ENCODE assay signal across 11 mouse cellular contexts in the genomic region with DNA sequence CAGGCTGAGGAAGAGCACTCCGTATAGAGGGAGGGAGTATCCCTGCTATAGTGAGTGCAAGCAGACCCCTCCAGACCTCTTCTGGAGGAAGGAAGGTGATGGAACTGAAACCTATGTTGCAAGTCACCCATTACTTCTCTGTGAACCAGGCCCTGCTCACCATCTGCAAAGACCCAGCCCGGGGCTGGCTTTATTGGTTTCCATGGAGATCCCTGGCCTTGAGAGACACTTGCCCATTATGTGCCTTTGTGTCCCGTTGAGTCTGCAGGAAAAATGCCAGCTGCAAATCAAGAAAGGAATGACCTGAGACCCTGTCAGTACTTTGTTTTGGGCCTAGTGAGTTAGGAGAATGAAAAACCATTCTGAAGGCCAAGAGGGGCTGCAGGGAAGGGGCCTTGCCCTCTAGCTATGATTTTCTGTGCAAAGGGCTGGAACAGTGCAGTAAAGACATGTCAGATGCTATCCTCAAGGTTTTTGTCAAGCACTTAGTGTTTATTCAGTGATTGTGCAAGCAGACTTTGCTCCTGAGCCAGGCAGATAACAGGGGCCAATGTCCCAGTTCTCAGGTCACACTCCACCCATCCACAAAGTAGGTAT. TPM values are rescaled to one million over a fixed set of nuclear protein-coding genes. Genes with fewer than 3 reads are reported as not detected.
DNase-seq lines count a peak whose midpoint lies in the region; ATAC-seq lines count a peak whose summit lies in the region.
"Had no signal": no experiment of that assay in that cellular context is flagged by ENCODE, and none has a peak within 500 bp of the region (broad histone marks: within the 10 kb centered on the region; RNA-seq: fewer than 3 reads in every experiment).

No protein-coding gene starts in this region.

- 0 out of 2 replicates have a peak, but pooled peaks cover 5% of the 10 kb centered on the region for H3K4me1 ChIP-seq in liver, embryonic 12.5 days
- H3K4me1 ChIP-seq in forebrain, embryonic 10.5 days = peaks cover 40% of the 10 kb centered on the region
- H3K4me1 ChIP-seq in limb, embryonic 12.5 days (replicated peaks) = peaks cover 12% of the 10 kb centered on the region
- H3K4me1 ChIP-seq in stomach, embryonic 14.5 days (ENCODE audit: control insufficient read depth, insufficient read depth, low read length) = no peaks in the 10 kb centered on the region
- H3K4me1 ChIP-seq: embryonic facial prominence, embryonic 12.5 days had no signal

- H3K4me3 ChIP-seq in liver, embryonic 12.5 days = no peak overlapping the region
- no peak overlapping the region for H3K4me3 ChIP-seq in forebrain, embryonic 10.5 days
- H3K4me3 ChIP-seq in limb, embryonic 12.5 days (replicated peaks) = no peak overlapping the region
- no peak overlapping the region for H3K4me3 ChIP-seq in stomach, embryonic 14.5 days (ENCODE audit: low read depth, low read length)
- H3K4me3 ChIP-seq: embryonic facial prominence, embryonic 12.5 days had no signal

- DNase-seq in liver = no peak
- peak; percentile 68 for DNase-seq in forebrain, embryonic 10.5 days (ENCODE audit: extremely low spot score, low spot score)
- no peak for DNase-seq in spleen, adult 12 weeks (ENCODE audit: low spot score)
- DNase-seq in right cerebral cortex, postnatal 4 days = no peak

- H3K27me3 ChIP-seq in liver, embryonic 12.5 days (replicated peaks) = peaks cover 13% of the 10 kb centered on the region
- H3K27me3 ChIP-seq in forebrain, embryonic 10.5 days (ENCODE audit: poor library complexity, severe bottlenecking) = peaks cover 18% of the 10 kb centered on the region
- no peaks in the 10 kb centered on the region for H3K27me3 ChIP-seq in limb, embryonic 12.5 days
- H3K27me3 ChIP-seq in stomach, embryonic 14.5 days (ENCODE audit: control insufficient read depth, insufficient read depth, low read length) = no peaks in the 10 kb centered on the region
- H3K27me3 ChIP-seq: embryonic facial prominence, embryonic 12.5 days had no signal

- H3K27ac ChIP-seq in liver, embryonic 12.5 days = no peak overlapping the region
- peak overlapping the region; percentile 65 for H3K27ac ChIP-seq in forebrain, embryonic 10.5 days
- H3K27ac ChIP-seq in limb, embryonic 12.5 days = no peak overlapping the region
- 0 out of 2 replicates have a peak overlapping the region, but pooled peaks have one; percentile 21 for H3K27ac ChIP-seq in stomach, embryonic 14.5 days (ENCODE audit: low read length)
- H3K27ac ChIP-seq: embryonic facial prominence, embryonic 12.5 days had no signal

- 41% methylated on average over 3 of the region's 3 CpGs for WGBS in liver, embryonic 12.5 days (ENCODE audit: insufficient replicate concordance)
- 18% methylated on average over 3 of the region's 3 CpGs for WGBS in forebrain, embryonic 10.5 days
- WGBS in limb, embryonic 12.5 days = 24% methylated on average over 3 of the region's 3 CpGs
- WGBS in stomach, embryonic 14.5 days = 28% methylated on average over 3 of the region's 3 CpGs

- no peak overlapping the region for H3K9ac ChIP-seq in liver, embryonic 12.5 days
- no peak overlapping the region for H3K9ac ChIP-seq in limb, embryonic 12.5 days (replicated peaks)
- H3K9ac ChIP-seq in stomach, embryonic 14.5 days (replicated peaks; ENCODE audit: low read depth, low read length) = no peak overlapping the region
- H3K9ac ChIP-seq: embryonic facial prominence, embryonic 12.5 days had no signal

- ATAC-seq in liver, embryonic 12.5 days = 0 out of 2 replicates have a peak, but pooled peaks have one; percentile 51
- ATAC-seq in limb, embryonic 12.5 days (ENCODE audit: insufficient number of reproducible peaks, insufficient read depth, low FRiP score, low TSS enrichment, low read depth) = 0 out of 2 replicates have a peak, but pooled peaks have one; percentile 37
- peak; percentile 71; the same call in 1 of the 2 replicates for ATAC-seq in stomach, embryonic 14.5 days (ENCODE audit: insufficient number of reproducible peaks, insufficient read depth, low FRiP score, low read depth)
- ATAC-seq in megakaryocyte, adult 5-6 weeks (ENCODE audit: poor library complexity, severe bottlenecking) = no peak

- no peaks in the 10 kb centered on the region for H3K9me3 ChIP-seq in liver, embryonic 12.5 days (replicated peaks)
- no peaks in the 10 kb centered on the region for H3K9me3 ChIP-seq in forebrain, embryonic 10.5 days
- H3K9me3 ChIP-seq in limb, embryonic 12.5 days = no peaks in the 10 kb centered on the region
- no peaks in the 10 kb centered on the region for H3K9me3 ChIP-seq in stomach, embryonic 14.5 days (ENCODE audit: control insufficient read depth, low read depth, low read length)
- H3K9me3 ChIP-seq: embryonic facial prominence, embryonic 12.5 days; G1E had no signal

- no peak overlapping the region for H3K4me2 ChIP-seq in liver, embryonic 12.5 days
- H3K4me2 ChIP-seq in limb, embryonic 12.5 days = no peak overlapping the region
- H3K4me2 ChIP-seq in stomach, embryonic 14.5 days (replicated peaks; ENCODE audit: low read depth, low read length) = no peak overlapping the region
- H3K4me2 ChIP-seq: embryonic facial prominence, embryonic 12.5 days had no signal

- no peaks in the 10 kb centered on the region for H3K36me3 ChIP-seq in liver, embryonic 12.5 days
- H3K36me3 ChIP-seq in forebrain, embryonic 10.5 days (replicated peaks) = no peaks in the 10 kb centered on the region
- no peaks in the 10 kb centered on the region for H3K36me3 ChIP-seq in limb, embryonic 12.5 days
- no peaks in the 10 kb centered on the region for H3K36me3 ChIP-seq in stomach, embryonic 14.5 days (ENCODE audit: control insufficient read depth, insufficient read depth, low read length)
- H3K36me3 ChIP-seq: embryonic facial prominence, embryonic 12.5 days; G1E had no signal

RNA-seq across cellular contexts. Expression of a gene that starts 53.0 kb away (rescaled TPM):
- 19.6 and 20.1 TPM in 2 replicates for polyA plus RNA-seq in liver, embryonic 12.5 days (2016; fragmentation: Nextera tagmentation; extraction: Ambion mirVana)
- polyA plus RNA-seq in forebrain, embryonic 10.5 days (2016; fragmentation: Nextera tagmentation; extraction: Ambion mirVana) = 16.2 and 16.8 TPM in 2 replicates
- 36.4 and 41.8 TPM in 2 replicates for polyA plus RNA-seq in limb, embryonic 12.5 days (2016; fragmentation: Nextera tagmentation; extraction: Ambion mirVana)
- 16.2 and 19.0 TPM in 2 replicates for polyA plus RNA-seq in stomach, embryonic 14.5 days (2014; fragmentation: Nextera tagmentation; extraction: Ambion mirVana)
- 0.02 TPM in 1 of 2 replicates, not detected in the other for total RNA-seq in megakaryocyte, adult 5-6 weeks (2015)
- total RNA-seq in megakaryocyte, adult 5-6 weeks (2017) = 0.20 TPM in 1 of 2 replicates, not detected in the other
- total RNA-seq: neutrophil, adult 5-6 weeks had no signal
- polyA plus RNA-seq: G1E had no signal

Comparison
In these comparisons a context has a peak if more than half of its experiments do, and no peak if none do; other contexts are left out.
1. H3K27ac ChIP-seq: peak in forebrain, embryonic 10.5 days (single experiment) and stomach, embryonic 14.5 days (single experiment); none in liver, embryonic 12.5 days (single experiment) and limb, embryonic 12.5 days (single experiment).